Mouse (Mus musculus): ENCODE data around the gene Ralgds.

GRCm38 (mm10) chr2:28467860-28468485, 45.0 kb upstream of the Ralgds start, which contains the start of gene Mrps2:
- TF ChIP-seq POLR2A (IDR thresholded peaks at IDR 0.05; ENCODE audit: insufficient read depth, low read depth, low read length) (peak; percentile 64), CTCF (IDR thresholded peaks at IDR 0.05) (0 out of 2 replicates have a peak, but pooled peaks have one; percentile 98)
